Mouse (Mus musculus): ENCODE results near the gene Defa30.
"Not testable (repeated sequence)": the region's sequence is repeated elsewhere in the genome, so short reads cannot be mapped to it uniquely, and the experiment has no call there.

The Defa30 gene

DNA sequence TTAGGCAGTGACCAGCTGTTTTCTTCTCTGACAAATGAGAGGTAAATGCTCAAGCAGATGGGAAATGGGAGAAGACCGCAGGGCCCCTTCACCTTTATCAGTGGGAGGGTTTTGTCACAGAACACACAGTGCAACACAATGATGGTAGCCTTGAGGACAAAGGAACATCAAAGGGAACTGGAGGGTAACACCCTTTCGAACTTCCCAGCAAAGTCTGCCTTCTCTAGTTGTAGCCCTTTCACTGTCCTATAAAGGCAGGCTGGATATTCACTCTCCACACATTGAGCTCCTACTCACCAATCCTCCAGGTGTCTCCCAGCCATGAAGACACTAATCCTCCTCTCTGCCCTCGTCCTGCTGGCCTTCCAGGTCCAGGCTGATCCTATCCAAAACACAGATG lies at the start of gene Defa30:
Defa30 (plus strand) TSS at position 301 of the 400 bp plus-strand sequence.
- not testable (repeated sequence) for H3K36me3 ChIP-seq (ENCODE audit: control insufficient read depth, insufficient read depth, low read length, poor library complexity, severe bottlenecking); H3K27me3 ChIP-seq (ENCODE audit: control insufficient read depth, insufficient read depth, low read length, poor library complexity, severe bottlenecking); DNase-seq (ENCODE audit: low read depth, low spot score)

DNA sequence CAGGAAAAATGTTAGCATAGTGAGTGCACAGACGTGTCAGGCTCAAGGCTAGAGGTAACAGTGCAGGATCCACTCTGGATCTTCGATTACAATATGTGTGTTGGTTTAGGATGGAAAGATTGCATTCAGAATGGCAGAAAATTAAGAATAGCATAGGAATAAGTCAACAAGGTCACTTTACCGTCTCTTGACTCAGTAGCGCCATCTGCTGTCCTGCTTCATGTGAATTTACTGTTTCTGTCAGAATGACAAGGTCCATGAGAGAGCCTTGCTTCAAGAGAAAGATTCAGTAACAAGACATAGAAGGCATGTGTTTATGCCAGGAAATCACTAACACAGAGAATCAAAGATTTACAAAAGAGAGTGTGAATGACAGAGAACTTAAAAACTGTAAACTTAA lies 41.3 kb upstream of the Defa30 start:
- H3K27me3 ChIP-seq (ENCODE audit: control insufficient read depth, insufficient read depth, low read length, poor library complexity, severe bottlenecking), result no peaks in the 10 kb centered on the region
- no peak for DNase-seq (ENCODE audit: low read depth, low spot score)
- H3K36me3 ChIP-seq (ENCODE audit: control insufficient read depth, insufficient read depth, low read length, poor library complexity, severe bottlenecking), result no peaks in the 10 kb centered on the region

DNA sequence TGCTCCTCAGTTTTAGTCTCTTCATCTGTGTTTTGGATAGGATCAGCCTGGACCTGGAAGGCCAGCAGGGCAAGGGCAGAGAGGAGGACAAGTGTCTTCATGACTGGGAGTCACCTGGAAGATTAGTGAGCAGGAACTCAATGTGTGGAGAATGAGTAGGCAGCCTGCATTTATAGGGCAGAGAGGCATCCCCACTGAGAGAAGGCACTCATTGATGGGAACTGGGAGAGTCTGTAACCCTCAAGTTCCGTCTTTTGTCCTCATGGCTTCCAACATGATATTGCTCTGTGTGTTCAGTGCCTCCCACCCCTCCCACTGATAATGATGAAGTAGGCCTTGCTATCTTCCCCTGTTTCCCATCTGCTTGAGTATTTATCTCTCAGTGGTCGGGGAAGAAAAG lies 38.5 kb upstream of the Defa30 start, which contains the start of gene Gm14851:
Gm14851 (minus strand) TSS at position 101 of the 400 bp plus-strand sequence.
- not testable (repeated sequence) for DNase-seq (ENCODE audit: low read depth, low spot score); H3K36me3 ChIP-seq (ENCODE audit: control insufficient read depth, insufficient read depth, low read length, poor library complexity, severe bottlenecking); H3K27me3 ChIP-seq (ENCODE audit: control insufficient read depth, insufficient read depth, low read length, poor library complexity, severe bottlenecking)

DNA sequence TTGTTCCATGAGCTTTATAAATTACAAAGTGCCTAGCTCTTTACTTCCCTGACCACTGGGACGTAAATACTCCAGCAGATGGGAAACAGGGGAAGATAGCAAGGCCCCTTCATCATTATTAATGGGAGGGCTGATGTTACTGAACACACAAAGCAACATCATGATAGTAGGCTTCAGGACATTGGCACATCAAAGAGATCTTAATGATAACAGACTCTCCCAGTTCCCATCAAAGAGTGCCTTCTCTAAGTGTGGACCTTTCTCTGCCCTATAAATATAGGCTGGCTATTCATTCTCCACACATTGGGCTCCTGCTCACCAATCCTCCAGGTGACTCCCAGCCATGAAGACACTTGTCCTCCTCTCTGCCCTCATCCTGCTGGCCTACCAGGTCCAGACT lies 27.5 kb downstream of the Defa30 start, which contains the start of gene Defa22:
Defa22 (plus strand) TSS at position 301 of the 400 bp plus-strand sequence.
- not testable (repeated sequence) for H3K36me3 ChIP-seq (ENCODE audit: control insufficient read depth, insufficient read depth, low read length, poor library complexity, severe bottlenecking); DNase-seq (ENCODE audit: low read depth, low spot score); H3K27me3 ChIP-seq (ENCODE audit: control insufficient read depth, insufficient read depth, low read length, poor library complexity, severe bottlenecking)
